Mouse (Mus musculus): ENCODE data around the gene Phpt1.

DNA sequence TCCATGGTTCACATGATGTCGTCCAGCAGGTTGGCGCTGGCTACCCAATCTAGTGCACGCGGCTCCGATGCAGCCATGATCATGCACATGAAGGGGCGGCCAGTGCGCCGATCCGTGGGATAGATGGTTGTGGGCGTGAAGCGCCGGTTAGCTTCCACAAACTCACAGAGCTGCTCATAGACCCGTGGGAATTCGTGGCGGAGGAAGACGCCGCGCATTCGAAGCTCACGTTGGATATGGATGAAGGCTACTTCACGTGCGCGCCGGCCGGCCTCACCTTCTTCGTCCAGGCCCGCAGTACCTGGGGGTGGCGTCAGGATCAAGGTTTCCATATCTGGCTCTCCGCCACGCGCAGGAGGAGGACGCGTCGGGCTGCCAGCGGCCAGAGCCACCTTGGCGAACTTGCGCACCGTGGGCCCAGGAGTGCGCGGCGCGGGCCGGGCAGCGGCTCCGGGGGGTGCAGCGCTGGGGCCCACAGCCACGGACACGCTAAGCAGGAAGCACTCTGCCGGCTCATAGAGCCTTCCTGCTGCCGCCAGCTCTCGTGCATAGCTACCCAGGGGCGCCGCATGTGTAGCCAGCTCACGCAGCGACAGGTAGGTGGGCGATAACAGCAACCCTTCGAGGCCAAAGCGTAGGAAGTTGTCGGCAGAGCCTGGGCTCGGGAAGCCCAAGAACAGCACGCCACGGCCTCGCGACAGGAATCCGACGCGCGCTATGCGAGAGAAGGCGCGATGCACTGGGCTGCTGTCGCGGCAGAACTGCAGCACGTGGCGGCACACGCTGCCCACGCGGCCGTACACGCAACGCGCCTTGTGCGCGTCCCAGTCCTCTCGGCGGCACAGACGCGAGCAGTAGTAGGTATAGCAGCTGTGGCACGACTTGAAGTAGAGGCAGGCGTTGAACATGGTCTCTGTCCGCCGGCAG is 2.2 kb upstream of the Phpt1 start:
- no peak for TF ChIP-seq CTCF (IDR thresholded peaks at IDR 0.05; ENCODE audit: control insufficient read depth, insufficient read depth, low read length)
- TF ChIP-seq POLR2A (IDR thresholded peaks at IDR 0.05; ENCODE audit: borderline replicate concordance, control insufficient read depth, low read depth, low read length) = no peak

Data from bone marrow, adult 2 months (tissue).